Mouse (Mus musculus) embryonic facial prominence, embryonic 15.5 days (tissue): ENCODE results near the gene Car10. TPM values are rescaled to one million over a fixed set of nuclear protein-coding genes. Genes with fewer than 3 reads are reported as not detected.
"Not testable (repeated sequence)": the region's sequence is repeated elsewhere in the genome, so short reads cannot be mapped to it uniquely, and the experiment has no call there.

ENCODE experiments used
- ATAC-seq: fragments of 200-750 bp; cut with Nextera tagmentation; 2 replicates; pipeline ENCODE4 v1.8.0; 2017; ENCODE audit warnings: low read depth, moderate TSS enrichment; ENCODE audit not compliant: insufficient number of reproducible peaks, low FRiP score, low TSS enrichment
- H3K27ac ChIP-seq: fragments of 300-500 bp; sonication (generic); replicated peaks from 2 replicates; pipeline ENCODE4 v1.5.1; 2015; ENCODE audit warnings: mild to moderate bottlenecking, inconsistent platforms
- H3K27me3 ChIP-seq: fragments of 300-500 bp; sonication (generic); 2 replicates; pipeline ENCODE4 v1.6.1; 2015; ENCODE audit warnings: inconsistent platforms
- H3K36me3 ChIP-seq: fragments of 300-500 bp; sonication (generic); 2 replicates; pipeline ENCODE4 v1.6.1; 2015; ENCODE audit warnings: mild to moderate bottlenecking, inconsistent platforms
- H3K4me1 ChIP-seq: fragments of 300-500 bp; sonication (generic); 2 replicates; pipeline ENCODE4 v1.6.1; 2015; ENCODE audit warnings: inconsistent platforms
- H3K4me2 ChIP-seq: fragments of 300-500 bp; sonication (generic); replicated peaks from 2 replicates; pipeline ENCODE4 v1.6.1; 2015; ENCODE audit warnings: mild to moderate bottlenecking, inconsistent platforms
- H3K4me3 ChIP-seq: fragments of 300-500 bp; sonication (generic); replicated peaks from 2 replicates; pipeline ENCODE4 v1.5.1; 2015; ENCODE audit warnings: mild to moderate bottlenecking, inconsistent platforms
- H3K9ac ChIP-seq: fragments of 300-500 bp; sonication (generic); 2 replicates; pipeline ENCODE4 v1.6.1; 2015; ENCODE audit warnings: inconsistent platforms
- H3K9me3 ChIP-seq: fragments of 300-500 bp; sonication (generic); replicated peaks from 2 replicates; pipeline ENCODE4 v1.6.1; 2016; ENCODE audit warnings: inconsistent platforms
- WGBS: fragments of 180-500 bp; shearing (Covaris S2); methylation state at CpG from one replicate; pipeline ENCODE4 v1.1.7; 2015; 5-methylcytosine and 5-hydroxymethylcytosine counted together
- polyA plus RNA-seq: library from polyadenylated mRNA; unstranded; fragments of >200 nt; fragmentation: Nextera tagmentation; extraction: Ambion mirVana; gene quantifications from 2 replicates; pipeline ENCODE4 v1.2.1, GENCODE M21; 2015

Car10 gene
- polyA plus RNA-seq, 1 experiment from 2014 or later, result 3.1 TPM

DNA sequence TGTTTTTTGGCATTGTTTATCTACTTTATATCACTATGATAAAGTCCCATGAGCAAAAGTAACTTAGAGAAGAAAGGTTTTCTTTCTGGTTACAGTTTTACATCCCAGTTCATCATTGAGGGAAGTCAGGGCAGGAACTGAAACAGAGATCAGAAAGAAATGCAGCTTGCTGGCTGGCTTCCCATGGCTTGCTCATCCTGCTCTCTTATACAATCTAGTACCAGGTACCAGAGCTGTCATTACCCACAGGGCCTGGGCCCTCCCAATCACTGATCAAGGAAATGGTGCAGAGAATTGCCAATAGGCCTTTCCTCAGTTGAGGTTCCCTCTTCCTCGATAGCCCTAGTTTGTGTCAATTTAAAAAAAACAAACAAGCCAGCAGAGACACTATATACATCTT is 195.8 kb downstream of the Car10 start:
- Histone ChIP-seq H3K27ac (no peak overlapping the region), H3K4me3 (no peak overlapping the region), H3K9me3 (no peaks in the 10 kb centered on the region), H3K9ac (no peak overlapping the region), H3K4me2 (no peak overlapping the region), H3K4me1 (no peaks in the 10 kb centered on the region), H3K36me3 (no peaks in the 10 kb centered on the region), H3K27me3 (no peaks in the 10 kb centered on the region)
- 92% methylated on average over 1 of the region's 1 CpGs for WGBS
- ATAC-seq, result no peak

DNA sequence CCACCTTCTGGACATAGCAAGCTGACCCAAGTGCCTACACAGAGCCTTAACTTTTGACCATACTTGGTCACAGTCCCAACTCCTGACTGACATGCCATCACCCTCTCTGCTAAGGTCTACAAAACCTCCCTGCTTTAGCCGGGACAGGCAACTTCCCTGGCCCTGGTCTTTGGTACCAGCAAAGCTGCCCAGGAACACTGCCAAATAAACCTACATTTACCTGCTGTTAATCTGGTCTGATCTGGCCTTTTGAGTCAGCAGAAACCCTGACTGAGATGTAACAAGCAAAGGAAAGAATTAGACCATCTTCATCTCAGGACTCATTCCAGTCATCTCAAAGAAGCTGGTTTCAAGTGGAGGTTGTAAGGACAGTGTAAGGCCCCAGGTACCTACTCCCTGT is 212.2 kb downstream of the Car10 start:
- Histone ChIP-seq H3K9ac (no peak overlapping the region), H3K9me3 (no peaks in the 10 kb centered on the region), H3K4me2 (no peak overlapping the region), H3K27ac (no peak overlapping the region), H3K4me3 (no peak overlapping the region), H3K36me3 (no peaks in the 10 kb centered on the region), H3K27me3 (no peaks in the 10 kb centered on the region), H3K4me1 (no peaks in the 10 kb centered on the region)
- ATAC-seq, result no peak
- WGBS, result 75% methylated on average over 1 of the region's 1 CpGs

DNA sequence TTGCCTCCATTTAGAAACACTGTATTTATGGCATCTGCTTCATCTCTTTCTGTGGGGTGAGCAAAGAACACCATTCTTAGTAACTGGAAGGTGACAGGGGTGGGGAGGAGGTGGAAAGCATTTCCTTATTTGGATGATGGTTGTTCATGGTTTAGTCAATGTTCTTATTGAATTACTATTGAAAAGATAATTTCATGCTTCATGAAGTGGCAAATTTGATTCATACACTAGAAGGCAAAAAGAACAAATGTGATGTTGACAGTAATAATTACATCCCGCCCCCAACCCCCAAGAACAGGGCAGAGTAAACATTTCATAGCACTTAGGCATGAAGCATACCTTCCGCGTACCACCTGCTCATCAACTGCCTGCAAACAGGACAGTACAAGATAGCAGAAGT is 239.9 kb downstream of the Car10 start:
- H3K4me3 ChIP-seq, result no peak overlapping the region
- no peak overlapping the region for H3K27ac ChIP-seq
- H3K4me1 ChIP-seq, result no peaks in the 10 kb centered on the region
- H3K36me3 ChIP-seq, result no peaks in the 10 kb centered on the region
- ATAC-seq, result no peak
- 88% methylated on average over 3 of the region's 3 CpGs for WGBS
- H3K27me3 ChIP-seq, result no peaks in the 10 kb centered on the region
- H3K9me3 ChIP-seq, result no peaks in the 10 kb centered on the region
- H3K9ac ChIP-seq, result no peak overlapping the region
- no peak overlapping the region for H3K4me2 ChIP-seq

DNA sequence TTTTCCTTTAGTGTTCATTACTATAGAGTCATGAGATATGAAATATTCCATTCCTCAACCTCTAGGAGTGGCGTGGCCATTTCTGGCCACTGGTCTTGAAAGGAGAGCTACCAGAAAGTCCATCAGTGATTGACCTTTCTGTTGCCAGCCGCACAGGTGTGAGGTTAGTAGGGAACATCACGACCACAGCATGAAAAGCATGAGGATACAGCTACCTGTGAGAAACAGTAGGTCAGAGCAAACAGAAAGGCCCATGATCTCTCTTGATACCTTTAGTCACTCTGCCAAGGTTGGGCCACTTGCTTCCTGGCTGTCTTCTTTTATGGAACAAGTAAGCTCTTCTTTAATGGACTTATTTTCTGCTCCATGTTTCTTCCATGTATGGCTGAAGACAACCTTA is 246.1 kb downstream of the Car10 start:
- no peaks in the 10 kb centered on the region for H3K36me3 ChIP-seq
- H3K27ac ChIP-seq, result no peak overlapping the region
- no peaks in the 10 kb centered on the region for H3K4me1 ChIP-seq
- H3K4me3 ChIP-seq, result no peak overlapping the region
- H3K9ac ChIP-seq, result no peak overlapping the region
- H3K27me3 ChIP-seq, result no peaks in the 10 kb centered on the region
- no peak for ATAC-seq
- no peaks in the 10 kb centered on the region for H3K9me3 ChIP-seq
- WGBS, result 78% methylated on average over 3 of the region's 3 CpGs
- no peak overlapping the region for H3K4me2 ChIP-seq

DNA sequence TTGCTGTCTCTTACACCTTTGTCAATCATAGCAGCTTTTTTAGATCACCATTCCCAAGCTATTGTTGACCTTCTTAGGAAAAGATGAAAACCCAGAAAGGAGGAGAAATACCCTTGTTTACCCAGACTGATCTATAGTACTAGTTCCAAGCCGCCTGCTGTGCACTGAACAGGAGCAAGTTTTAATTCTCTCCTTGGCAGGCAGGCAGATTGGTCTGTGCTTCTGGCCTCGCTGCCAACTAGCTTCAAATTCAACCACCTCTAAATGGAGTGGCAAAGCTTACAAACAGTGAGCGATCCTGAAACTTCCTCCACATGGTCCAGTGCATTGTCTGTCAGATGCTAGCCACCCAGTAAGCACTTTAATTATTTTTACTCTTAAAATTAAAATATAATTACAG is 247.0 kb downstream of the Car10 start:
- H3K9me3 ChIP-seq, result no peaks in the 10 kb centered on the region
- no peak for ATAC-seq
- H3K9ac ChIP-seq, result no peak overlapping the region
- no peaks in the 10 kb centered on the region for H3K36me3 ChIP-seq
- H3K27me3 ChIP-seq, result no peaks in the 10 kb centered on the region
- 69% methylated on average over 3 of the region's 3 CpGs for WGBS
- H3K4me2 ChIP-seq, result no peak overlapping the region
- H3K4me1 ChIP-seq, result no peaks in the 10 kb centered on the region
- H3K4me3 ChIP-seq, result no peak overlapping the region
- H3K27ac ChIP-seq, result no peak overlapping the region

DNA sequence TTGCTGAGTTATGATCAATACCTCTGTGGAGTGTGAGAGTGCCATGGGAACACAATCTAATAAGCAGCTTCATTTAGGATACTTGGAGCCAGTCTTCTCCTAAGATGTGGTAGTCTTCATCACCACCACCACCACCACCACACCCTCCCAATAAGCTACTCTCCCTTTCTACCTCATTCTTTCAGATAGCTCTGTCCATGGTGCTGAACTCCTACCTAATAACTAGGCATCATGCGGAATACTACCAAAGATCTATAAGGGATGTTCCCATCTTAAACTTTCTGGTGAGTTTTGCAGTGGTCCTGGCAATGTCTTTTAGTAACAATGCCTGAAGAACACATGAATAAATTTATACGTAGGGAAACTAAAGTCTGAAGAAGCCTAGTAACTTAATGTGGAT is 263.7 kb downstream of the Car10 start:
- Histone ChIP-seq H3K27ac (no peak overlapping the region), H3K9ac (no peak overlapping the region), H3K36me3 (no peaks in the 10 kb centered on the region), H3K4me2 (no peak overlapping the region), H3K4me3 (no peak overlapping the region), H3K27me3 (no peaks in the 10 kb centered on the region), H3K9me3 (no peaks in the 10 kb centered on the region), H3K4me1 (no peaks in the 10 kb centered on the region)
- 63% methylated on average over 2 of the region's 2 CpGs for WGBS
- no peak for ATAC-seq

DNA sequence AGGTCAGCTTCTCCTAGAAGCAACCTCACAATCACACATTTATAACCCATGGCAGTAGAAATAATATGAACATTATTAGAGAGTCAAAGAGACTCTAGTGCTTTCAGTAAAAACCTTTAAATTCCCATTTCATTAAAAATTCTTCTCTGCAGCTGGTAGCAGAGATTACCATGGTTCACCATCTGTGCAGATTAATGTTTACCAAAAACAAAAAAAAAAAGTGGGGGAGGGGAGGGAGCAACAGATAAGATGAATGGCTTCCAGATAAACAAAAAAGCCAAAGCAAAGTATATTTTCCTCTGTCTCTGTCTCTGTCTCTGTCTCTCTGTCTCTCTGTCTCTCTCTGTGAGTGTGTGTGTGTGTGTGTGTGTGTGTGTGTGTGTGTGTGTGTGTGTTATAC is 266.3 kb downstream of the Car10 start:
- H3K9me3 ChIP-seq, result no peaks in the 10 kb centered on the region
- H3K4me3 ChIP-seq, result no peak overlapping the region
- ATAC-seq, result no peak
- no peak overlapping the region for H3K4me2 ChIP-seq
- H3K36me3 ChIP-seq, result no peaks in the 10 kb centered on the region
- no peak overlapping the region for H3K27ac ChIP-seq
- no peaks in the 10 kb centered on the region for H3K27me3 ChIP-seq
- H3K9ac ChIP-seq, result no peak overlapping the region
- H3K4me1 ChIP-seq, result no peaks in the 10 kb centered on the region

DNA sequence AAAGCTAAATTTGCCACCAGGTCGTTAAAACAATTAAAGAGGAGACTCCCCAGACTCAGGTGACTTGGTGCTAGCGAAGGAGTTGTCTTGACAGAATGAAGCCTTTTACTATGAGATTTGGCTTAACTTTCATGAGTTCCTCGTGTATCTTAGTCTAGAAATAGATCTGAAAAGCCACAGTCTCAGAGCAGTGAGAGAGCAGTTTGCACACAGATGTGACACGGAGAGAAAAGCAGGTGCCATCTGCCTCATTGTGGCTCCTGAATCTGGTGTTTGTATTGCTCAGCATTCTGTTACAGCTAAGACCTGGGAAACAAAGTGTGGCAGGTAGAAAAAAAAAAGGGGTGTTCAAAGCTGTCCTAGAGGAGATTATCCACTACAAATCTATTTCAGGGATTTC is 269.4 kb downstream of the Car10 start:
- no peaks in the 10 kb centered on the region for H3K4me1 ChIP-seq
- ATAC-seq, result no peak
- no peak overlapping the region for H3K4me3 ChIP-seq
- H3K27me3 ChIP-seq, result no peaks in the 10 kb centered on the region
- no peak overlapping the region for H3K9ac ChIP-seq
- H3K36me3 ChIP-seq, result no peaks in the 10 kb centered on the region
- no peak overlapping the region for H3K27ac ChIP-seq
- H3K9me3 ChIP-seq, result no peaks in the 10 kb centered on the region
- 50% methylated on average over 4 of the region's 4 CpGs for WGBS
- no peak overlapping the region for H3K4me2 ChIP-seq

DNA sequence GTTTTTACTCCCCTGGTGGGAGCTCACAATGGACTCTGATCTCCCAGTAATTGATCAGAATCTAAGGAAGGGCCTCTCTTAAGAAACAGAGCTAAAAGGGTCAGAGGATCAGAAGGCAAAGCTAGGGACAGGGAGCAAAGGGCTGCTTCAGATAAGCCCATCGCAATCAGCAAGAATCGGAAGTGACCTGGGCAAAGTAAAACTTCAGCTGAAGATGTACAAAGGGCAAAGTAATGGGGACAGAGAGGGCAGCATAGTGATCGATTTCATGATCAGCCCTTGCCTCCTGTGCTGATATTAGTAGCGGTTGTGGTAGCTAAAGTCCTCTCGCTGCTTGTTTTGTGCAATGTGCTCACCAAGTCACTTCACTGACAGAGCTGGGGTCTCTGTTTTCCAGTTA is 269.9 kb downstream of the Car10 start:
- Histone ChIP-seq H3K4me2 (no peak overlapping the region), H3K36me3 (no peaks in the 10 kb centered on the region), H3K27ac (no peak overlapping the region), H3K9ac (no peak overlapping the region), H3K27me3 (no peaks in the 10 kb centered on the region), H3K4me3 (no peak overlapping the region), H3K9me3 (no peaks in the 10 kb centered on the region), H3K4me1 (no peaks in the 10 kb centered on the region)
- no peak for ATAC-seq
- 72% methylated on average over 5 of the region's 5 CpGs for WGBS

DNA sequence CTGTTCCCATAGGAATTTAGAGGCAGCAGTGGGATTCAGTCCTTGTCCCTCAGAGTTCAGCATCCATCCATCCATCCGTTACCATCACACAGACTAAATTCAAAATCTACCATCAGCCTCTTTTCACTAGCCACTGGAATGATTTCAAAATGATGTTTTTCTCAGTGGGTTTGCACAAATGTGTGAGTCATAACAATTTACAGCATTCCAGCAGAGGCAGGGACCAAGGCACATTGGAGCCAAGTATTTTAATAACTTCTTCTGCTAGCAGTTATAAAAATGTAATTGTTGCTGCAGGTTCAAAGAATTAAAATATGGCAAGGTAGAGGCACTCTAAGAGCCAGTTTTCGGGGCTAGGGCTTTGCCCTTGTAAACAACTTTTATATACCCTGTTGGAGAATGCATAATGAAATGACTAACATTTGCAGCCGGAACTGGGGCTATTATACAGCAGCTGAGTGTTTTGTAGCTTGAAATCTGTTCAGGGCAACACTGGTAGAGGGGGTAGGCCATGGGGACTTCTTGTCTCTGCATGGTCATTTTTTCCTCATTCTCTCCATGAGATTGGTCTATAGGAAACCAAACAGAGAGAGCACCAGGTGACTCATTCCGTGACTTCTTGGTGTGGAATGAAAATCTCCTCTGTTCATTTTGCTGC is 276.0 kb downstream of the Car10 start:
- Histone ChIP-seq H3K36me3 (no peaks in the 10 kb centered on the region), H3K4me1 (no peaks in the 10 kb centered on the region), H3K4me3 (no peak overlapping the region), H3K9me3 (no peaks in the 10 kb centered on the region), H3K9ac (no peak overlapping the region), H3K27me3 (no peaks in the 10 kb centered on the region), H3K27ac (no peak overlapping the region), H3K4me2 (no peak overlapping the region)
- no peak for ATAC-seq
- WGBS, result 78% methylated on average over 4 of the region's 4 CpGs

DNA sequence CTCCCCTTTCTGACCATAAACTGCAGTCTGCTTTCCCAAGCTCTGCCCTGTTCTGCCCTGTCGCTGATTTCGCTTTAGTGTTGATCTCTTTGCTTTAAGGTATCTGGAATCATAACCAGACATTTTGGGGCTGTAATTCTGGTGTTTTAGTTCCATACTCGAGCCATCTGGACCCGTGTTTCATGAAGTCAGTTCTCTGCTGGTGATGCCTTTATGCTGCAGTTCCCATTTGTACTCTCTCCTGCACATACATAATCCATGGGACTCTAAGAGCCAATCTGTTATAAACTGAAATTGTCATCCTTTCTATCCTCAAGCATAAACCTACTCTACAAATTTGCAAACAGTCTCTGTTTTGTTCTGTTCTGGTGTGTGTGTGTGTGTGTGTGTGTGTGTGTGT is 293.3 kb downstream of the Car10 start:
- H3K4me3 ChIP-seq, result no peak overlapping the region
- no peak for ATAC-seq
- WGBS, result 79% methylated on average over 4 of the region's 4 CpGs
- H3K4me2 ChIP-seq, result no peak overlapping the region
- H3K4me1 ChIP-seq, result no peaks in the 10 kb centered on the region
- H3K9ac ChIP-seq, result no peak overlapping the region
- H3K27ac ChIP-seq, result no peak overlapping the region
- H3K36me3 ChIP-seq, result no peaks in the 10 kb centered on the region
- no peaks in the 10 kb centered on the region for H3K27me3 ChIP-seq
- no peaks in the 10 kb centered on the region for H3K9me3 ChIP-seq

DNA sequence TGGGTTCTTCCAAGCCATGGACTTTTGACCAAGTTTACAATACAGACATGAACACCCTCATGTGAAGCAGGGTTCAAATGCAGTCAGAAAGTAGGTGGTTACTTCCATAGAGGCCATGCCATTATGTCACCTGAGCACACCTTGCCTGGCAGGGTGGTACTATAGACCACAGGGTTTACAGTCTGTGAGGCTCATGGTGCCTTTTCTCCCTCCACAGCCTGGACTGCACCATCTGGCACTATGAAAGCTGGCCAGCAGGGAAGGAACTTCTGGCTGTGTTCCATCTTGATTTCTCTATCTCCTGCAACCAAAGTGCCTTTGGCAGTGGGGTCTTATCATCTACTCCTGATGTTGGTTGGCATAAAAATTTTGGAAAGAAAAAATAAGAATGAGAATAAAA is 295.5 kb downstream of the Car10 start:
- not testable (repeated sequence) for H3K4me3 ChIP-seq, H3K4me2 ChIP-seq, H3K27ac ChIP-seq, ATAC-seq, H3K27me3 ChIP-seq, H3K9ac ChIP-seq, H3K4me1 ChIP-seq, H3K9me3 ChIP-seq, H3K36me3 ChIP-seq
